Mouse (Mus musculus): Measurements from ENCODE around the gene Btd. TPM values are rescaled to one million over a fixed set of nuclear protein-coding genes. Genes with fewer than 3 reads are reported as not detected.

Gene Btd
- polyA plus RNA-seq, 1 experiment = 14.7 TPM

DNA sequence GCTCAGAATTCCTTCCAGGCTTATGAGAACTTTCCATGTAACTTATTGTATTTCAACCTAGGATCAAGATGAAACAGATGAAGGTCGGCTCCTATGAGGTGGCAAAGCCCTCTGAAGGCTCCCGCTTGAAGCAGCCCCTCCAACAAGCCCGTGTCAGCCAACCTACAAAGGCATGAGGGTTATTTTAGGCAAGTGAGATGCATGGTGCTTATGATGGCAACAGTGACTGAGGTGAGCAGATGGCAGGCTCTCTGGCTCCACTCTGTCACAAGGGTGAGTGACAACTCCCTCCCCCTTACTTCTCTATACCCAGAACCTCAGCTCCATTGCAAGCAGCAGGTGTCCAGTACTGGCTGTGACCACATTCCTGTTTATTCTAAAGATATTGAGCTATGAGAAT, 56.5 kb downstream of the Btd start:
- H3K27me3 ChIP-seq (ENCODE audit: control insufficient read depth, insufficient read depth, insufficient read length) = no peaks in the 10 kb centered on the region
- H3K4me3 ChIP-seq = no peak overlapping the region
- H3K79me2 ChIP-seq (ENCODE audit: control insufficient read depth, insufficient read depth) = no peaks in the 10 kb centered on the region
- TF ChIP-seq REST (IDR thresholded peaks at IDR 0.05; ENCODE audit: insufficient read depth, insufficient read length) (no peak), USF1 (IDR thresholded peaks at IDR 0.05; ENCODE audit: low read depth) (no peak), MYOD1 (IDR thresholded peaks at IDR 0.05; ENCODE audit: control insufficient read depth in 1 of 3, insufficient read length in 2 of 3, low read depth in 2 of 3) (peak; percentile 50 to 79 (median 69)), MYOG (IDR thresholded peaks at IDR 0.05; ENCODE audit: control insufficient read depth in 1 of 3, insufficient read depth in 1 of 3, insufficient read length in 2 of 3, low read depth in 2 of 3) (peak in 1 of 3 experiments; percentile 6)
- peaks cover 20% of the 10 kb centered on the region for H3K36me3 ChIP-seq (ENCODE audit: control insufficient read depth, insufficient read depth)
- H3K4me2 ChIP-seq (ENCODE audit: low read depth) = no peak overlapping the region
- no peak overlapping the region for H3ac ChIP-seq (ENCODE audit: control insufficient read depth, insufficient read length)

DNA sequence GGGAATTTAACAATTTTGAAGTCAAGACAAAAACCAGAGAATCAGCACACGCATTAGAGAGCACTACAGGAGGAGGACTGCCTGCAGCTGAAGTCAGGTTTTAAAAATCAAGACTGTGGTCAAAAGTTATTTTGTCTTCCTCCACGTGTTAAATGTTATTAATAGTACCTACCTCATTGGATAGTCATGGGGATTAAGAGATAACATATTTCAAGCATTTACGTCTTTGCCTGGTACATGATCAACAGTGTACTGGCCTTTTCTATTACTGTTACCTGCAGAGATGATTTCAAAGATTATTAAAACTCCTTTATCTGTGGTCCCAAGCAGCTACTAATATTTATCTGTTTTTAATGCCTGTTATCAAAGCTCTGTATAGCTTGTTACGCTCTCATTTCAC, 56.9 kb downstream of the Btd start:
- peaks cover 24% of the 10 kb centered on the region for H3K36me3 ChIP-seq (ENCODE audit: control insufficient read depth, insufficient read depth)
- H3K79me2 ChIP-seq (ENCODE audit: control insufficient read depth, insufficient read depth) = no peaks in the 10 kb centered on the region
- TF ChIP-seq USF1 (IDR thresholded peaks at IDR 0.05; ENCODE audit: low read depth) = no peak
- TF ChIP-seq POLR2A (IDR thresholded peaks at IDR 0.05; ENCODE audit: insufficient read length, low read depth) = no peak
- TF ChIP-seq TCF12 (IDR thresholded peaks at IDR 0.05; ENCODE audit: insufficient read depth, poor library complexity, severe bottlenecking) = no peak
- TF ChIP-seq TCF3 (IDR thresholded peaks at IDR 0.05; ENCODE audit: insufficient read length, low read depth) = no peak
- TF ChIP-seq MAX (IDR thresholded peaks at IDR 0.05; ENCODE audit: low read depth) = no peak
- no peak for TF ChIP-seq MYOD1 (IDR thresholded peaks at IDR 0.05; ENCODE audit: control insufficient read depth in 1 of 3, insufficient read length in 2 of 3, low read depth in 2 of 3)
- TF ChIP-seq MYOG (IDR thresholded peaks at IDR 0.05; ENCODE audit: control insufficient read depth in 1 of 3, insufficient read depth in 1 of 3, insufficient read length in 2 of 3, low read depth in 2 of 3) = no peak
- TF ChIP-seq POLR2AphosphoS2 (IDR thresholded peaks at IDR 0.05; ENCODE audit: insufficient read length, low read depth) = no peak
- no peak for TF ChIP-seq E2F4 (IDR thresholded peaks at IDR 0.05; ENCODE audit: insufficient read depth)
- TF ChIP-seq CEBPB (IDR thresholded peaks at IDR 0.05; ENCODE audit: insufficient read depth, poor library complexity, severe bottlenecking) = no peak
- no peak for TF ChIP-seq REST (IDR thresholded peaks at IDR 0.05; ENCODE audit: insufficient read depth, insufficient read length)
- TF ChIP-seq SRF (IDR thresholded peaks at IDR 0.05; ENCODE audit: control insufficient read depth, insufficient read length, low read depth) = no peak
- H3K4me2 ChIP-seq (ENCODE audit: low read depth) = no peak overlapping the region
- no peaks in the 10 kb centered on the region for H3K27me3 ChIP-seq (ENCODE audit: control insufficient read depth, insufficient read depth, insufficient read length)
- no peak overlapping the region for H3K4me3 ChIP-seq
- H3ac ChIP-seq (ENCODE audit: control insufficient read depth, insufficient read length) = no peak overlapping the region

DNA sequence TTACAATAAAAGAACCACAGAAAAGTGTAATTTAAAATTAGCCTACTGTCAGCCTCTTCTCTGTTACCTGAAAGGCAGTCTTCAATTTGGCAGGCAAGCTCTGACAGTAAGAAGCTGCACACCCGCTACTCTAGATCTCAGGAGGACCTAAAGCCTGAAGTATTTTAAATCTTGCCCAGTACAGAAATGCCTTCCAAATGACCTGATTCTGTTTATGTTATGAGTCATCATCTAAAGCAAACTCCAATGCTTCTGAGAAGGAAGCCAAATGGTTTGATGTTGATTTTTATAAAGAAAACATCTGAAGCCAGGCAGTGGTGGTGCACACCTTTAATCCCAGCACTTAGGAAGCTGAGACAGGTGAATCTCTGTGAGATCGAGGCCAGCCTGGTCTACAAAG, 59.5 kb downstream of the Btd start:
- Histone ChIP-seq H3K79me2 (ENCODE audit: control insufficient read depth, insufficient read depth) (no peaks in the 10 kb centered on the region), H3K4me3 (no peak overlapping the region), H3K36me3 (ENCODE audit: control insufficient read depth, insufficient read depth) (peaks cover 39% of the 10 kb centered on the region), H3K27me3 (ENCODE audit: control insufficient read depth, insufficient read depth, insufficient read length) (no peaks in the 10 kb centered on the region), H3K4me2 (ENCODE audit: low read depth) (no peak overlapping the region), H3ac (ENCODE audit: control insufficient read depth, insufficient read length) (no peak overlapping the region)
- TF ChIP-seq MYOD1 (IDR thresholded peaks at IDR 0.05; ENCODE audit: control insufficient read depth in 1 of 3, insufficient read length in 2 of 3, low read depth in 2 of 3) (no peak), TCF12 (IDR thresholded peaks at IDR 0.05; ENCODE audit: insufficient read depth, poor library complexity, severe bottlenecking) (no peak), CEBPB (IDR thresholded peaks at IDR 0.05; ENCODE audit: insufficient read depth, poor library complexity, severe bottlenecking) (no peak), REST (IDR thresholded peaks at IDR 0.05; ENCODE audit: insufficient read depth, insufficient read length) (no peak), E2F4 (IDR thresholded peaks at IDR 0.05; ENCODE audit: insufficient read depth) (no peak), POLR2A (IDR thresholded peaks at IDR 0.05; ENCODE audit: insufficient read length, low read depth) (no peak), MAX (IDR thresholded peaks at IDR 0.05; ENCODE audit: low read depth) (no peak), SRF (IDR thresholded peaks at IDR 0.05; ENCODE audit: control insufficient read depth, insufficient read length, low read depth) (no peak), USF1 (IDR thresholded peaks at IDR 0.05; ENCODE audit: low read depth) (no peak), MYOG (IDR thresholded peaks at IDR 0.05; ENCODE audit: control insufficient read depth in 1 of 3, insufficient read depth in 1 of 3, insufficient read length in 2 of 3, low read depth in 2 of 3) (no peak), POLR2AphosphoS2 (IDR thresholded peaks at IDR 0.05; ENCODE audit: insufficient read length, low read depth) (no peak)

DNA sequence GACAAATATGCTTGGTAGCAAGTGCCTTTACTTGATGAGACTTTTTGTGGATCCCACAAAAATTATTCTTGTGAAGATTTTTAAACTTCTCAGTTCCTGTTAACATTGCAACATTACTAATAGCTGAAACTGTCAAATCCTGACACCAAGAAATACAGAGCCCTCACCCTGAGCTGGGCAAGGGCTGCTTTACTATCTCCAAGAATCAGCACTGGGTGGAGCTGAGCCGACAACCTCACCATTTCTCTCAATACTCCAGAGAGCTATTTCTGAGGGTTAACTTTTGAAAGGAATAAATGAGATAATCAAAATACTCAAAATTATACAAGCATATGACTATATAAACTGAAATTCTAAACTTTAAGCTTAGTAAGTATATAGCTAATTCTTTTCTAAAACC, 68.5 kb downstream of the Btd start:
- H3K4me3 ChIP-seq = no peak overlapping the region
- no peaks in the 10 kb centered on the region for H3K79me2 ChIP-seq (ENCODE audit: control insufficient read depth, insufficient read depth)
- H3K4me2 ChIP-seq (ENCODE audit: low read depth) = no peak overlapping the region
- no peaks in the 10 kb centered on the region for H3K27me3 ChIP-seq (ENCODE audit: control insufficient read depth, insufficient read depth, insufficient read length)
- peaks cover 65% of the 10 kb centered on the region for H3K36me3 ChIP-seq (ENCODE audit: control insufficient read depth, insufficient read depth)
- no peak for TF ChIP-seq E2F4 (IDR thresholded peaks at IDR 0.05; ENCODE audit: insufficient read depth)
- no peak for TF ChIP-seq SRF (IDR thresholded peaks at IDR 0.05; ENCODE audit: control insufficient read depth, insufficient read length, low read depth)
- no peak for TF ChIP-seq POLR2A (IDR thresholded peaks at IDR 0.05; ENCODE audit: insufficient read length, low read depth)
- TF ChIP-seq TCF12 (IDR thresholded peaks at IDR 0.05; ENCODE audit: insufficient read depth, poor library complexity, severe bottlenecking) = no peak
- no peak for TF ChIP-seq REST (IDR thresholded peaks at IDR 0.05; ENCODE audit: insufficient read depth, insufficient read length)
- TF ChIP-seq USF1 (IDR thresholded peaks at IDR 0.05; ENCODE audit: low read depth) = no peak
- TF ChIP-seq MAX (IDR thresholded peaks at IDR 0.05; ENCODE audit: low read depth) = no peak
- no peak for TF ChIP-seq TCF3 (IDR thresholded peaks at IDR 0.05; ENCODE audit: insufficient read length, low read depth)
- TF ChIP-seq POLR2AphosphoS2 (IDR thresholded peaks at IDR 0.05; ENCODE audit: insufficient read length, low read depth) = no peak
- TF ChIP-seq MYOD1 (IDR thresholded peaks at IDR 0.05; ENCODE audit: control insufficient read depth in 1 of 3, insufficient read length in 2 of 3, low read depth in 2 of 3) = no peak
- no peak for TF ChIP-seq MYOG (IDR thresholded peaks at IDR 0.05; ENCODE audit: control insufficient read depth in 1 of 3, insufficient read depth in 1 of 3, insufficient read length in 2 of 3, low read depth in 2 of 3)
- TF ChIP-seq CEBPB (IDR thresholded peaks at IDR 0.05; ENCODE audit: insufficient read depth, poor library complexity, severe bottlenecking) = no peak
- no peak overlapping the region for H3ac ChIP-seq (ENCODE audit: control insufficient read depth, insufficient read length)

DNA sequence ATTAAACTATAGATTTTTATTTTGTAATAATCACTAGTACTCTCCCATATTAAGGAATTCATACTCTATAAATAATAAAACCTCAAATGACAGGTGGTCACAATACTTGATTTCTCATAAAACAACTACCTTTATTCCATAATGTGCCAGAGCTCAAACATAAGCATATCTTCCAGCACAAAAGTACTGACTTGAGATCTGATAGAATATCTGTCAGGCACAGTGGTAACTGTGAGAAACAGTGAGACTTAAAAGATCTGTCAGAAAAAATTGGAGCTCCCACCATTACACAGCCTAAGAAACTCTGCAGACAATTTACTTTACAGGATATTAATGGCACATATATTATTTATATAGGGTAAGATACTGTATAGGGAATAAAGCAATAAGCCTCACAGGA, 74.8 kb downstream of the Btd start:
- Histone ChIP-seq H3K27me3 (ENCODE audit: control insufficient read depth, insufficient read depth, insufficient read length) (no peaks in the 10 kb centered on the region), H3K36me3 (ENCODE audit: control insufficient read depth, insufficient read depth) (peaks cover 69% of the 10 kb centered on the region), H3K4me2 (ENCODE audit: low read depth) (no peak overlapping the region), H3K79me2 (ENCODE audit: control insufficient read depth, insufficient read depth) (no peaks in the 10 kb centered on the region), H3K4me3 (no peak overlapping the region), H3ac (ENCODE audit: control insufficient read depth, insufficient read length) (no peak overlapping the region)
- no peak for TF ChIP-seq SRF (IDR thresholded peaks at IDR 0.05; ENCODE audit: control insufficient read depth, insufficient read length, low read depth)
- no peak for TF ChIP-seq MYOG (IDR thresholded peaks at IDR 0.05; ENCODE audit: control insufficient read depth in 1 of 3, insufficient read depth in 1 of 3, insufficient read length in 2 of 3, low read depth in 2 of 3)
- TF ChIP-seq E2F4 (IDR thresholded peaks at IDR 0.05; ENCODE audit: insufficient read depth) = no peak
- no peak for TF ChIP-seq POLR2AphosphoS2 (IDR thresholded peaks at IDR 0.05; ENCODE audit: insufficient read length, low read depth)
- TF ChIP-seq TCF12 (IDR thresholded peaks at IDR 0.05; ENCODE audit: insufficient read depth, poor library complexity, severe bottlenecking) = no peak
- TF ChIP-seq MYOD1 (IDR thresholded peaks at IDR 0.05; ENCODE audit: control insufficient read depth in 1 of 3, insufficient read length in 2 of 3, low read depth in 2 of 3) = no peak
- TF ChIP-seq REST (IDR thresholded peaks at IDR 0.05; ENCODE audit: insufficient read depth, insufficient read length) = no peak

Measured in myocyte (in vitro differentiated cells).